Mouse (Mus musculus) heart, adult 2 months (tissue): Measurements from ENCODE around the gene Plpp7. TPM values are rescaled to one million over a fixed set of nuclear protein-coding genes. Genes with fewer than 3 reads are reported as not detected.

Experiments
- DNase-seq, 2 experiments: peaks; one replicate each; pipeline ENCODE4 v3.0.0; 2021
- H3K27ac ChIP-seq: fragments of 200-600 bp; 2 replicates; pipeline ENCODE4 v1.8.1; 2022
- H3K27me3 ChIP-seq: fragments of 200-500 bp; 2 replicates; pipeline ENCODE4 v1.6.1; 2012; ENCODE audit warnings: mild to moderate bottlenecking, low read length, inconsistent platforms, mixed read lengths; ENCODE audit not compliant: control insufficient read depth, insufficient read depth
- H3K36me3 ChIP-seq: fragments of 200-500 bp; 2 replicates; pipeline ENCODE4 v1.6.1; 2012; ENCODE audit warnings: low read length, inconsistent platforms; ENCODE audit not compliant: control insufficient read depth, insufficient read depth
- H3K4me1 ChIP-seq: fragments of 200-500 bp; 2 replicates; pipeline ENCODE4 v1.6.1; 2011; ENCODE audit warnings: low read length; ENCODE audit not compliant: control insufficient read depth, insufficient read depth
- H3K4me3 ChIP-seq: fragments of 200-600 bp; 2 replicates; pipeline ENCODE4 v1.8.1; 2022
- H3K79me2 ChIP-seq: fragments of 200-500 bp; replicated peaks from 2 replicates; pipeline ENCODE4 v1.6.1; 2012; ENCODE audit warnings: mild to moderate bottlenecking, inconsistent platforms, low read length, moderate library complexity, mixed read lengths; ENCODE audit not compliant: control insufficient read depth, insufficient read depth
- H3K9ac ChIP-seq: fragments of 200-500 bp; 2 replicates; pipeline ENCODE4 v1.6.1; 2012; ENCODE audit warnings: low read depth, mild to moderate bottlenecking, control low read depth, inconsistent platforms, low read length, mixed read lengths
- CTCF ChIP-seq: fragments of 200-600 bp; IDR thresholded peaks from 2 replicates; pipeline ENCODE4 v1.8.1; 2022; ENCODE audit warnings: antibody characterized with exemption, mild to moderate bottlenecking, moderate library complexity
- EP300 ChIP-seq: fragments of 200-500 bp; IDR thresholded peaks from 2 replicates; pipeline ENCODE4 v1.6.1; 2011; ENCODE audit warnings: low read depth, low read length, control low read depth; ENCODE audit not compliant: insufficient read depth
- POLR2A ChIP-seq: fragments of 200-500 bp; IDR thresholded peaks from 2 replicates; pipeline ENCODE4 v1.6.1; 2011; ENCODE audit warnings: mild to moderate bottlenecking, low read depth, low read length, control low read depth; ENCODE audit not compliant: insufficient read depth
- WGBS: fragments of 180-500 bp; shearing (Covaris S2); methylation state at CpG from one replicate; pipeline ENCODE4 v1.1.7; 2018; 5-methylcytosine and 5-hydroxymethylcytosine counted together
- intact Hi-C: fragments of 180-260 bp; cut with DNase I; formaldehyde crosslinking; loops from one replicate; pipeline ENCODE4 v1.15.1; 2025
- polyA plus RNA-seq: library from polyadenylated mRNA; depleted of rRNA; stranded (reverse); fragments of >200 nt; gene quantifications from 2 replicates; pipeline ENCODE4 v1.2.3, GENCODE M21; 2012
- total RNA-seq, 2 experiments: library from RNA; stranded (reverse); gene quantifications; 2 replicates each; pipeline ENCODE4 v1.2.3; 2021

Gene Plpp7
- total and polyA plus RNA-seq, 3 experiments: 33.6 to 56.3 (median 33.8) TPM

DNA sequence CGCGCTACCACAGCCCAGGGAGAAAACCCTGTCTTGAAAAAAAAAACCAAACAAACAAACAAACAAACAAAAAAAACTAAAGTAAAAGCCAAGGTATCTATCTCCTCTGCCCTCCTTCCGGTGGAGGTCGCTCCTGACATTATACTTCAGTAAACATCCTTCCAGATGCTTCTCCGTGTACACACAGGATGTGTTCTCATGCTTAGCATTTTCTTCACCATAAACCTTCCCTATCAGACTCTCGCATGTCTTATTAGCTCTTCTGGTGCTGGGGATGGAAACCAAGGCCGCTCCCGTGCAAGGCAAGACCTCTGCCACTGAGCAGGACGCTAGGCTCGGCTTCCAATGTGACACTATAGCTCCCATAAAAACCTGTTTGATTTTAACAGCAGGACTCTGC lies 17.6 kb upstream of the Plpp7 start:
- TF ChIP-seq EP300: no peak
- no peak for TF ChIP-seq POLR2A
- TF ChIP-seq CTCF: no peak
- H3K36me3 ChIP-seq: no peaks in the 10 kb centered on the region
- H3K27me3 ChIP-seq: no peaks in the 10 kb centered on the region
- 0 out of 2 replicates have a peak, but pooled peaks cover 2% of the 10 kb centered on the region for H3K79me2 ChIP-seq
- no peak overlapping the region for H3K9ac ChIP-seq
- intact Hi-C loops: no loop called here
- WGBS: 56% methylated on average over 10 of the region's 10 CpGs
- no peak for DNase-seq
- H3K27ac ChIP-seq: peak overlapping the region; percentile 73
- H3K4me1 ChIP-seq: peaks cover 20% of the 10 kb centered on the region
- H3K4me3 ChIP-seq: no peak overlapping the region

DNA sequence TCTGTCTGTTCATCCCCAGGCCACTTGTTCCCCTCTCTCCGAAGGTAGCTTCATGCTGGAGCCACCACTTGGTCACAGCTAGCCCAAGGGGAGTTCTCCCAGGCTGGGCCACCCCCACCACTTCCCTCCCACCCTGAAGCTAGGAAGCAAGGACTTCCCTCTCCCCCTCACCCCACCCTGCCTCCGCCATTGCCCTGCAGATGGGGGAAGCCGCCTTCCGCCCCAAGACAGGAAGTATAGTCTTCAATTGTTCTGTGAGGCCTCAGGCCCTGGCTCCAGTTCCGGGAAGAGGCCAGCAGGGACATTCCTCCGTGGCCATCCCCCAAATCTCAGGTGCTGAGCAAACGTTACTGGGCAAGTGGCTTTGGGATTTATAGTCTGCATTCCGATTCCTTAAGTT lies 16.8 kb upstream of the Plpp7 start:
- no peaks in the 10 kb centered on the region for H3K36me3 ChIP-seq
- DNase-seq: peak; percentile 63 to 76
- WGBS: 20% methylated on average over 8 of the region's 8 CpGs
- TF ChIP-seq EP300: 0 out of 2 replicates have a peak, but pooled peaks have one; percentile 35
- TF ChIP-seq POLR2A: 0 out of 2 replicates have a peak, but pooled peaks have one; percentile 27
- TF ChIP-seq CTCF: peak; percentile 37
- peaks cover 20% of the 10 kb centered on the region for H3K4me1 ChIP-seq
- intact Hi-C loops: no loop called here
- 0 out of 2 replicates have a peak, but pooled peaks cover 2% of the 10 kb centered on the region for H3K79me2 ChIP-seq
- no peak overlapping the region for H3K9ac ChIP-seq
- H3K27ac ChIP-seq: peak overlapping the region; percentile 73
- H3K4me3 ChIP-seq: no peak overlapping the region
- H3K27me3 ChIP-seq: no peaks in the 10 kb centered on the region

DNA sequence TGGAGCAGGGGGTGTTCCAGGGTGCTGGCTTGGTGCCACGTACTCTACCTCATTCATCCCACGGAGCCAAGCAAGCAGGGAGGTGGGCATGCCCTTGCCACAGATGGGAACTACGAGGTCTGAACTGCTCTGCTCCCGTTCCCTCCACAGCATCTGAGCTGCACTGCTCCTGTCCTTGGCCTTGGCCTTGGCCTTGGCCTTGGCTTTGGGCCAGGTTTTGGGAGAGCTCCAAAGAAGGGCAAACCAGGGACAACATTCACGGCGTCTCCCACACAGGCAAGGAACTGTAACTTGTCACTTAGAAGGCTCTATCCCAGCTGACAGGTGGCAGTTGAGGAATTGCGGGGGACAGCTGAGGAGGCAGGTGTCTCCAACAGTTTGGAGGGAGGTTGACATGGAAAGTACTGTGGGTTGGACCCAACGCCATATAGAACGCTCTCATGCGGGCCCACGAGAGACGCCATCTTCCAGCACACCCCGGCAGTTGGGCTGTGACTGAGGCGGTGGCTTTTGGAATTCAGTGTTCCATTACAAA lies 16.1 kb upstream of the Plpp7 start:
- TF ChIP-seq EP300: no peak
- TF ChIP-seq CTCF: no peak
- no peak for TF ChIP-seq POLR2A
- peak overlapping the region; percentile 73 for H3K27ac ChIP-seq
- 49% methylated on average over 14 of the region's 14 CpGs for WGBS
- H3K27me3 ChIP-seq: no peaks in the 10 kb centered on the region
- peaks cover 16% of the 10 kb centered on the region for H3K4me1 ChIP-seq
- no peaks in the 10 kb centered on the region for H3K36me3 ChIP-seq
- H3K79me2 ChIP-seq: 0 out of 2 replicates have a peak, but pooled peaks cover 2% of the 10 kb centered on the region
- intact Hi-C loops: no loop called here
- no peak overlapping the region for H3K9ac ChIP-seq
- no peak for DNase-seq
- H3K4me3 ChIP-seq: no peak overlapping the region

DNA sequence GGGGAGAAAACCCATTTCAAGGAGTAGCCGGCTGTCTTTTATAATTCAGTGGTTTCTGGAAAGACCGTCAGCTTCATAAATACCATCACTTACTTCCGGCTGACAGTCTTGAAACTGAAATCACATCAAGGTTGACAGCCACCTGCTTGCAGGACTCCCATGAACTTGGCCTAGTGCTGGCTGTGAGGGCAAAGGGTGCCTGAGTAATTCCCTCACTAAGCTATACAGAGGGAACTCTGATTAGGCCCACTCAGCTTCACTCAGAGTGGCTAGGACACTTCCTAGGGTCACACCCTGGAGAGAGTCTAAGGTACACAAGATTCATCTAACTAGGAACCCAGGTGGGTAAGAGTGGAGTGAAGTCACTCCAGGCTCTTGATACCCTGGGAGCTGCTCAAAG lies 14.6 kb upstream of the Plpp7 start:
- Histone ChIP-seq H3K9ac (no peak overlapping the region), H3K4me3 (no peak overlapping the region), H3K36me3 (no peaks in the 10 kb centered on the region), H3K27me3 (no peaks in the 10 kb centered on the region), H3K79me2 (0 out of 2 replicates have a peak, but pooled peaks cover 2% of the 10 kb centered on the region), H3K4me1 (peaks cover 14% of the 10 kb centered on the region), H3K27ac (peak overlapping the region; percentile 32)
- no peak for DNase-seq
- WGBS: 62% methylated on average over 3 of the region's 3 CpGs
- no peak for TF ChIP-seq CTCF
- TF ChIP-seq POLR2A: no peak
- no peak for TF ChIP-seq EP300
- intact Hi-C loops: loop anchor here (5.0 kb wide), 1 partner anchor 43 kb away; no protein-coding TSS in a partner anchor

DNA sequence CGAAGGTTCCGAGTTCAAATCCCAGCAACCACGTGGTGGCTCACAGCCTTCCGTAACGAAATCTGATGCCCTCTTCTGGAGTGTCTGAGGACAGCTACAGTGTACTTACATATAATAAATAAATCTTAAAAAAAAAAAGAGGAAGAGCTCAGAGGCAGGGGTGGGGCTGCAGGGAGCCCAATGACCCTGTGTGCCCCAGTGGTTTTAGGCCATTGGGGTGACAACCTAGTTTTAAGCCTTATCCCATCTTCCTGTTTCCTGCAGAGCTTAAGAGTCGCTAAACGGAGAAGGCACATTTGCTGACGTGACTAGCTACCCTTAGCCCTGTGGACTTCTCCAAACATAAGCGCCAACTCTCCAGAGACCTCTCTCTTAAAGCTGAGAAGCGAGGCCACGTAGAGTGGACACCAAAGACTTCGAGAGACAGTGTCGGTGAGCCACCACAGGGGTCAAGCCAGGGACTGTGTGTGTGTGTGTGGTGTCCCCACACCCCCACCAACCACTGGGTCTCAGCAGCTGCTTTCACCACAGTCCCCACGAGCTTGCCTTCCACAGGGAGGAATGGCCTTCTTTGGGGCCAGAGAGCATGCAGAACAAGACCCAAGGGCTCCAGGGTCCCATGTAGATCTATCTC lies 13.9 kb upstream of the Plpp7 start:
- peak overlapping the region; percentile 84 for H3K4me3 ChIP-seq
- H3K79me2 ChIP-seq: 0 out of 2 replicates have a peak, but pooled peaks cover 2% of the 10 kb centered on the region
- no peaks in the 10 kb centered on the region for H3K36me3 ChIP-seq
- peak in 1 of 2 experiments; percentile 41 for DNase-seq
- no peaks in the 10 kb centered on the region for H3K27me3 ChIP-seq
- intact Hi-C loops: loop anchor here (5.0 kb wide), 1 partner anchor 44 kb away; no protein-coding TSS in a partner anchor
- peak; percentile 39 for TF ChIP-seq CTCF
- no peak for TF ChIP-seq EP300
- TF ChIP-seq POLR2A: 0 out of 2 replicates have a peak, but pooled peaks have one; percentile 16
- H3K4me1 ChIP-seq: peaks cover 14% of the 10 kb centered on the region
- peak overlapping the region; percentile 67 for H3K9ac ChIP-seq
- H3K27ac ChIP-seq: peak overlapping the region; percentile 77
- 37% methylated on average over 14 of the region's 14 CpGs for WGBS

DNA sequence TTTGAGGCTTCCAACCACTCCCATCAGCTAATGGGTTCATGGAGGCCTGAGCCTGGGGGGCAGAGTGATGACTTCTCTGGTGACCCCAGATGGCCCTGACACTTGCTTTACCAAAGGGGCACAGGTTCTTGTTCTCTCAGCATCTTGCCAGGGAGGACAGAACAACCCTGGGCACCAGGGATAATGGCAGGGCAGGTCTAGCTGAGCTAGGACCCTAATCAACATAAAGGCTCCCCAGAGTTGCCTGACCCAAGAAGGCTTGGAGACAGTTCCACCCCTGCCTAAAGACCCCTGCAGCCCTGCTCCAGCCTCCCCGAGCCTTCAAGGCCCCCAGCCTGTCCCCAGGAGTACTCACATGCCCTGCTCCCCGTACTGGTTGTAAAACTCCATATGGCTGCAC lies 13.1 kb upstream of the Plpp7 start:
- H3K4me3 ChIP-seq: peak overlapping the region; percentile 84
- peak overlapping the region; percentile 77 for H3K27ac ChIP-seq
- TF ChIP-seq CTCF (no peak), POLR2A (no peak), EP300 (no peak)
- intact Hi-C loops: loop anchor here (2.0 to 5.0 kb wide), 2 partner anchors 45 to 49 kb away; no protein-coding TSS in a partner anchor
- H3K36me3 ChIP-seq: no peaks in the 10 kb centered on the region
- DNase-seq: no peak
- no peaks in the 10 kb centered on the region for H3K27me3 ChIP-seq
- 11% methylated on average over 2 of the region's 2 CpGs for WGBS
- H3K4me1 ChIP-seq: peaks cover 14% of the 10 kb centered on the region
- peak overlapping the region; percentile 67 for H3K9ac ChIP-seq
- H3K79me2 ChIP-seq: no peaks in the 10 kb centered on the region
